Mouse (Mus musculus) WW6 (cell line): Measurements from ENCODE around the gene Cfap44.

Experiments
- DNase-seq: peaks from one replicate; pipeline ENCODE4 v3.0.0-alpha.2; 2013; ENCODE audit warnings: low read depth, low spot score

Cfap44 gene

GRCm38 (mm10) chr16:44394577-44395243 is at the start of gene Cfap44:
Cfap44 (plus strand) TSS chr16:44394796.
- DNase-seq: peak; percentile 84

GRCm38 (mm10) chr16:44347071-44347901 is 47.3 kb upstream of the Cfap44 start, which contains the start of gene Spice1:
Spice1 (plus strand) TSS chr16:44347121.
- DNase-seq: peak; percentile 84

- no peak for DNase-seq
Measured at GRCm38 (mm10) chr16:44349801-44350397, 44.7 kb upstream of the Cfap44 start.

- no peak for DNase-seq
Measured at GRCm38 (mm10) chr16:44356291-44356690, 38.3 kb upstream of the Cfap44 start.

- DNase-seq: peak; percentile 63
Measured at GRCm38 (mm10) chr16:44357571-44358268, 36.9 kb upstream of the Cfap44 start.

GRCm38 (mm10) chr16:44361921-44362890 is 32.4 kb upstream of the Cfap44 start:
- no peak for DNase-seq

- DNase-seq: no peak
Measured at GRCm38 (mm10) chr16:44365522-44365921, 29.1 kb upstream of the Cfap44 start.

GRCm38 (mm10) chr16:44375459-44375858 is 19.1 kb upstream of the Cfap44 start:
- DNase-seq: no peak

GRCm38 (mm10) chr16:44380006-44380405 is 14.6 kb upstream of the Cfap44 start:
- no peak for DNase-seq

- no peak for DNase-seq
Measured at GRCm38 (mm10) chr16:44381578-44381977, 13.0 kb upstream of the Cfap44 start.

GRCm38 (mm10) chr16:44383549-44383948 is 11.0 kb upstream of the Cfap44 start:
- DNase-seq: no peak

- DNase-seq: no peak
Measured at GRCm38 (mm10) chr16:44384251-44384650, 10.3 kb upstream of the Cfap44 start.

- DNase-seq: peak; percentile 53
Measured at GRCm38 (mm10) chr16:44391877-44392548, 2.6 kb upstream of the Cfap44 start.

- no peak for DNase-seq
Measured at GRCm38 (mm10) chr16:44404933-44405332, 10.3 kb downstream of the Cfap44 start.

- DNase-seq: no peak
Measured at GRCm38 (mm10) chr16:44407211-44407610, 12.6 kb downstream of the Cfap44 start.

GRCm38 (mm10) chr16:44408290-44408689 is 13.7 kb downstream of the Cfap44 start:
- DNase-seq: no peak

GRCm38 (mm10) chr16:44410176-44410575 is 15.6 kb downstream of the Cfap44 start:
- DNase-seq: no peak

GRCm38 (mm10) chr16:44417596-44417995 is 23.0 kb downstream of the Cfap44 start:
- no peak for DNase-seq

- no peak for DNase-seq
Measured at GRCm38 (mm10) chr16:44421735-44422134, 27.1 kb downstream of the Cfap44 start.

- no peak for DNase-seq
Measured at GRCm38 (mm10) chr16:44423499-44423898, 28.9 kb downstream of the Cfap44 start.
